Mouse (Mus musculus): Measurements from ENCODE around the gene Casz1.

Gene Casz1

GRCm38 (mm10) chr4:148842302-148842701 lies 38.1 kb downstream of the Casz1 start:
- DNase-seq (ENCODE audit: low read depth in 2 of 2, low spot score in 2 of 2) = no peak

DNA sequence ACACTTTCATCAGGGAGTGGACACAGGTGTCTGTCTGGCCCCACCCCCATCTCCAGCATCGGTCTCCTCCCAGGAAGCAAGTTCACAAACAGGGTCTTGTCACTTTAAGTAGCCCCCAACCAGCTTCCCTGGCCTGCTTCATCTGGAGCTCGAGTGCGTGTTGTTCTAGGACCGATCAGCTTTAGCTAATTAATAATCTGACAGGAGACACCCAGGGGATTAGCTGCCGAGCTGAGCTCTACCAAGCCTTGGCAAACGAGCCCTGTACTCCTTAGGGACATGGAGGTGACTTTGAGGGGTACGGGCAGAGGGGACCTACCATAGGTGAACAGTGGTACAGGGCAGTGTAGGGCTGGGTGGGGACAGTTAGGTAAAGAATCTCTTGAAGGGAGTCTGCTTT lies 40.7 kb downstream of the Casz1 start:
- DNase-seq (ENCODE audit: low read depth in 2 of 2, low spot score in 2 of 2) = no peak

GRCm38 (mm10) chr4:148846203-148846602 lies 42.0 kb downstream of the Casz1 start:
- no peak for DNase-seq (ENCODE audit: low read depth in 2 of 2, low spot score in 2 of 2)

- DNase-seq (ENCODE audit: low read depth in 2 of 2, low spot score in 2 of 2) = no peak
Measured at GRCm38 (mm10) chr4:148846724-148847123, 42.5 kb downstream of the Casz1 start.

DNA sequence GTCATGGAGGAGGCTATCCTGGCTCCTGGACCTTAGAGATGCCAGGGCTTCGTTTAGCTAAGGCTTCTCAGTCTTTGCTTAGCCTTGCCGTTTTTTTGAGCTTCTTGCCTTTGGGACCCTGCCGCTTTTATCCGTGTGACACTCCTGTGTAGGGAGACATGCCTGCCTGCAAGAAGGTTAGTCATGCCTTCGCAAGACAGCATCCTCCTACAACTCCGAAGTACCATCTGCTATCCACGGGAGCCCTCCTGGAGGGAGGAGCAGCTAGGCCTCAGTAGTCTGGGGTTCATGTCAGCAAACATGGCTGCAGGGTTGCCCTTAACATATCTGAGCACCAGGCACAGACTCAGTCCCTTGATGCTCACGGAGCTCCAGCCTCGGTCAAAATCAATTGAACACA lies 43.4 kb downstream of the Casz1 start:
- no peak for DNase-seq (ENCODE audit: low read depth in 2 of 2, low spot score in 2 of 2)

DNA sequence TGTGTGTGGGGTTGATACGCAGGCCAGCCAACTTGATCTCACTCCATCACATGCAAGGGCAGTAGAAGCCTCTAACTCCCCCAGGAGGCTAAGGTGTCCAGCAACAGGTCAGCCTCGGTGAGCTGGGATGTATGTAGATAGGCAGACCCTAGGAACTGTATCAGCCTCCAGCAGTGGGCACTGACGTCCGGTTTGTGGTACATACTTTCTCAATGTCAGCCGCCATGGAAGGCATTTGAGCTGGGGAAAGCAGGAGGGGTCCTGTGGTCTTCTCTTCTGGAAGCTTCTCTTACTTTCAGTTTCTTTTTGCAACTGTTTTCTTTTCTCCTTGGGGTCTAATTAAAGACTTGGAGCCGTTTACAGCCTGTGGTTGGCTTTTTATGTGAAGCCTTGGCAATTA lies 45.2 kb downstream of the Casz1 start:
- DNase-seq (ENCODE audit: low read depth in 2 of 2, low spot score in 2 of 2) = no peak

GRCm38 (mm10) chr4:148853057-148853456 lies 48.8 kb downstream of the Casz1 start:
- DNase-seq (ENCODE audit: low read depth in 2 of 2, low spot score in 2 of 2) = no peak

DNA sequence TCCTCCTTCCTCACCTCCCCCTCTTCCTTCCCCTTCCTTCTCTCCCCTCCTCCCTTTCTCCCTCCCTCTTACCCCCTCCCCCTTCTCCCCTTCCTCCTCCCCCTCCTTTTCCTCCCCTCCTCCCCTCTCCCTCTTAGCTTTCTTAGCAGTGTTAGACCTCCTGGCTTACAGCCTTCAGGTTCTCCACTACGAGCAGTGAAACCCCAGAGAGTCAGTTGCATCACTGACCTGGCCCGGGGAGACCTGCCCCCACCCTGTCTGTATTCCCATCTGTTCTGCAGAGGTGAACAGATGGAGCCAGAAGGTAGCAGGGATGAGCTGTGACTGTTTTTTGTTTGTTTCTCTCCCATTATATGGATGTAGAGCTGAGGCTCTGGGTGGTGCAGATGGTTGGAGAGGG lies 49.9 kb downstream of the Casz1 start:
- no peak for DNase-seq (ENCODE audit: low read depth in 2 of 2, low spot score in 2 of 2)

DNA sequence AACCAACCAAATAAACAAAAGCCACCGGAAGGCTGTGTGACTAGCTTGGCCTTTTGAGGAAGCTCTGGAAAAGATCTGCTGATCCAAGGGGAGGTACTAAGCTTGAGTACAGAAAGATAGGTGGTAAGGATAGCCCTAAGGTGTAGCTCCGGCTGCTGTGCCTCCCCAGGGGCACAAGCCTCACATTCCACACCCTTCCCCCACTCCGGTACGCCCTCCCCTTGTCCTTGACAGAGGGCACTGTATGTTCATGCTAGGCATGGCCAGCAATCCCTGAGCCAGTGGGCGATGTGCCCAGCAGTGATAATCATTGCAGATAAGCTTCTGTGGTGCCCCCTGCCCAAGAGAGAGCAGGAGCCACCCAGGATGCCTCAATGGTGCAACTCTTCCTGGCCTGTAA lies 51.3 kb downstream of the Casz1 start:
- no peak for DNase-seq (ENCODE audit: low read depth in 2 of 2, low spot score in 2 of 2)

GRCm38 (mm10) chr4:148856216-148856615 lies 52.0 kb downstream of the Casz1 start:
- no peak for DNase-seq (ENCODE audit: low read depth in 2 of 2, low spot score in 2 of 2)

- DNase-seq (ENCODE audit: low read depth in 2 of 2, low spot score in 2 of 2) = no peak
Measured at GRCm38 (mm10) chr4:148857398-148858084, 53.3 kb downstream of the Casz1 start.

DNA sequence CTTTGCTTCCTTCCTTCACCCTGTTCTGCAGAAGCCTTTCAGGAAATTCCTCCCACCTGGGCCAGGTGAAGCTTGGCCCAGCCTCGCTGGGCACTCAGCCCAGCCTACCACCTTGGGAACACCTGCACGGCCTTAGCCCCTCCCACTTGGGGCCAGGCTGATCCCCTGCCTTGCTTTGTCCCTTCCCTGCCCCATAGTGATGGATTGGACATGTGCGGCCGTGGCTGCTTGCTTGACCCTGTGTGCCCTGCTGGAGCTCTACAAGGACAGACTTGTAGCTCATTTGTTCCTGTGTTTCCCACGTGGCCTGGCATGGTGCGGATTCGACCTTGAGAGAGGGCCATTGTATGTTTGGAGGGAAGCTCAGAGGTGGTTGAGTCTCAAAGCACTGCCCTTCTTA lies 54.0 kb downstream of the Casz1 start:
- DNase-seq (ENCODE audit: low read depth in 2 of 2, low spot score in 2 of 2) = no peak

DNA sequence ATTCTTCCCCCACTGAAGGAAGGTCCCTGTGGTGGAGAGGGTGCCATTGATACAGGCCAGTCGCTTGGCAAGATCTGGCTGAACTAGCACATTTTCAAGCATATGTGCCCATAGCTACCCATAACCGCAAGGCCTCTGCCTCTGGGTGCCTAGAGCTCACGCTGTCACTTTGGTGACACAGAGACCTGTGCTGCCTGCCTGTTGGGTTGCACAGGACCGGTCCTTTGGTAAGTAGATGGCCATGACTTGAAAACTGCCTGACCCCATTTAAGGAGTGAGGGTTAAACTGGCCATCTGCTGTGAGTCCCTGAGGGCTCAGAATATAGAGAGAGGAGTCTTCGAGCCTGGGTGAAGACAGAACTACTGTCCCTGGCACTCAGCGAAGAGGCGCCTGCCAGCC lies 55.2 kb downstream of the Casz1 start:
- no peak for DNase-seq (ENCODE audit: low read depth in 2 of 2, low spot score in 2 of 2)

DNA sequence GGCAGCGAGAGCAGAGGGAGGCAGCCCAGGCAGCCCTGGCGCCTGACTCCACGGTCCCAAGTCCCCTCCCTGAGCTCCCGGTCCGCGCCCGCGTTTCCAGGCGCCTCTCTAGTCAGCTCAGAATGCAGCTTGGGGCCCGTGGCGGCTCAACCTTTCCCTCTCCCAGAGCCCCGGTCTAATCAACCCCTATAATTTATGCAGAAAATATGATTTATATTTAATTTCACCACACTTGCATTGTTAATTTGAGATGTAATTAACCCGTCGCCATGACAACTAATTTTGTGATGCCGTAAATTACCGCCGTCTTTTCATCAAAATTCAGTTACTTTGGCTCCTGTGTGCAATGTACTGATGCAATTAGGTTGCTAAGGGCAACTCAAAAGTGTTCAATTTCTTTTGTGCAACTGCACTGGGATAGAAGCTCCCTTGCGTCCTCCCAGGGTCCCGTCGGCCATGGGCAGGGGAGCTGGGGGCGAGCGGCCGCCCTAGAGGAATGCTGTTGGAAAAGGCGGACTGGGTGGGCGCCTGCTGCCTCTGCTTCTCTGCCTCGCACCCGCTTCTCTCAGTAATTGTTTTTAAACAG lies 55.8 kb downstream of the Casz1 start:
- no peak for DNase-seq (ENCODE audit: low read depth in 2 of 2, low spot score in 2 of 2)

DNA sequence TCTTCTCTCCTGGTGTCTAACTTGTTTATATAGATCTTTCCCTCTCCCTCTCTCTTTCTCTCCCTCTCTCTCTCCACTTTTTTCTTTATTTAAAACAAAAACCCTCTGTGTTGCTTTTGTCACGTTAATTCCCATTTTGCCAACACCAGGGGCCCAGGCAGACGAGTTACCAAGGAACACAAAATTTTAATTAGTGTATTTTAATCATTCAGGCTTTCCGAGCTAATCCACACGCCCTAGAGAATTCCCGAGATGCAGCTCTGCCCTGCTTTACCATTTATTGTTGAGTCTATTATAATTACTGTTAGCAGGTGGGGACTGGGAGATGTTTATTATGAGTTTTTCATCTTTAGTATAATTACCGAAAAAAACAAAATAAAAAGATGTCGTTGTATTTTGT lies 56.4 kb downstream of the Casz1 start:
- DNase-seq (ENCODE audit: low read depth in 2 of 2, low spot score in 2 of 2) = no peak

GRCm38 (mm10) chr4:148866812-148867470 lies 62.7 kb downstream of the Casz1 start:
- DNase-seq (ENCODE audit: low read depth in 2 of 2, low spot score in 2 of 2) = no peak

DNA sequence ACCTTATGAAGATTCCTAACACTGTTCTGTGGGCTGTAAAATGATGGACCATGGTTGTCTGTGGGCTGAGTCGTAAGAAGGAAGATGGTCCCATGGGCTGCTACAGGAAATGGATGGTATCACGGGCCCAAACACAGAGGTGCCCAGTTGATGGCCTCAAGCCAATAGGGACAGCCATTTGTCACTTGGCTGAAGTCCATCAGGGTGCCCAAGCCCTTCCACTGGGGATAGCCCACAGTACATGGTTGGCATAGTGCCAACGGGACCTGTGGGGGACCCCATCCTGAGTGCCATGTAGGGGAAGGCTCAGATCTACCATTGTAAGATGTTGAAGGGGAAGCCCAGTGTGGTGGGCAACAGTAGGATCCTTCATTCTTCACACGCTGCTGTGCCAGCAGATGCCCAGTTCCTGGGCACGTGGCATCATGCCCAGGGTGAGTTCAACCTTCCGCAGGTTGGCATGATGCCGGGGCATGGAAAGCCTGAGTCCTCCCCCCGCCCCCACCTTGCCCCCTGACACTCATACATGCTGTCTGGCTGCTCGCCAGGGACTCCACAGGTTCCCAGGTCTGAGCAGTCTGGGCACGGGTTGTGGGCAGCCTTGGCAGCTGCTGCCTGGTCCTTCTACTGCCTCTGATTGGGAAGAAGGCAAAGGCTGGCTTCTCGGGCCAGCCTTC lies 63.6 kb downstream of the Casz1 start:
- no peak for DNase-seq (ENCODE audit: low read depth in 2 of 2, low spot score in 2 of 2)

DNA sequence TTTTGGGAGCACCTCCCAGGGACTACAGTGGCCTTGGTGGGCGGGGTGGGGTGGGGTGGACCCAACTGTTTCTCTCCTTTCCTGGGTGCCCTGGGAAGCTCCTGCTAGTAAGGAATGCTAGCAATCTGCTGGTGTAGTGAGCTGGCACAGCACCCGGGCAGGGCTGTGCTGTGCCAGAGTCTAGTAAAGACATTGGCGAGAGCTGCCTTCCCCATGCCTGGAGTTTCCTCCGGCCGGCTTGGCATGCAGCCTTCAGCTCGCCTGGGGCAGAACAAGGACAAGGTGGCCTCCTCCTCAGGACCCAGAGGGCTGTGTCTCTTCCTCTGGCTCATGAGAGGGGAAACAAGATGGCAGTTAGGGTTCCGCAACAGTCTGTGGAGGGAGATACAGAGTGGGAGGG lies 65.3 kb downstream of the Casz1 start:
- DNase-seq (ENCODE audit: low read depth in 2 of 2, low spot score in 2 of 2) = no peak

DNA sequence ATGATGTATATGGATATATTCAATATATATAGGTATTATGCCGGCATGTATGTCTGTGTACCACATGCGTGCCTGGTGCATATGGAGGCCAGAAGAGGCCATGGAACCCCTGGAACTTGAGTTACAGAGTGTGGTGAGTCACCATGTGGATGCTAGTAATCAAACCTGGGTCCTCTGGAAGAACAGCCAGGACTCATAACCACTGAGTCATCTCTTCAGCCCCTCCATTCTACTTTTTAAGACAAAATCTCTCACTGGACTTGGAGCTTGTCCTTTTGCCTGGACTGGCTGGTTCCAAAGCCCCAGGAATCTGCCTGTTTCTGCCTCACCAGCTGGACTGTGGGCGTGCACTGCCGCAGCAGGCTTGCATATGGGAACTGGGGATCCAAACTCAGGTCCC lies 66.3 kb downstream of the Casz1 start:
- no peak for DNase-seq (ENCODE audit: low read depth in 2 of 2, low spot score in 2 of 2)

DNA sequence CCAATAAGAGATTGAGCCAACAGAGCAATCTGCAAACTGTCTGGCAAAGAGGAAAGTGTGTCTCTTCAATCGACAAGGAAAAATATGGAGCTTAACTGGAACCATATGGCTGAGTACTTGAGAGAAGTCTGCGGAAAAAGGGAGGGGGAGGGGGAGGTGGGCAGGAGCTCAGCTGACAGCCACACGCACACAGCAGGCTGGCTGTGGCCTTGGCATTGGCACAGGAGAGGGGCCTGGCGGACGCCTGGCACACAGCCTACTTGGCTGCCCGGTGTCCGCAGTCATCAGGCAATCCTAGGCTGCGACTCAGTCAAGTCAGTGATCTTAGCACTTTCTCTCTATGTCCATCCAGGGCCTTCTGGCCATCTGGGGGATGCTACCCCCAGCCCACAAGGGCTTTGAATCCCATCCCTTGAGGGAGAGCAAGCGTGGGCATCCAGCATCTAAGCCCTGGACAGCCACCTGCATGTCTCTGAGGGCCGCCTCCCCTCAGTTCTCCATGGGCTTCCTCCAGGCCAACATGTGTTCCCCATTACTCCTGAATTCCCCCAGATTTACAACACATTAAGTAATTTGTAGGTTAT lies 67.6 kb downstream of the Casz1 start:
- no peak for DNase-seq (ENCODE audit: low read depth in 2 of 2, low spot score in 2 of 2)

DNA sequence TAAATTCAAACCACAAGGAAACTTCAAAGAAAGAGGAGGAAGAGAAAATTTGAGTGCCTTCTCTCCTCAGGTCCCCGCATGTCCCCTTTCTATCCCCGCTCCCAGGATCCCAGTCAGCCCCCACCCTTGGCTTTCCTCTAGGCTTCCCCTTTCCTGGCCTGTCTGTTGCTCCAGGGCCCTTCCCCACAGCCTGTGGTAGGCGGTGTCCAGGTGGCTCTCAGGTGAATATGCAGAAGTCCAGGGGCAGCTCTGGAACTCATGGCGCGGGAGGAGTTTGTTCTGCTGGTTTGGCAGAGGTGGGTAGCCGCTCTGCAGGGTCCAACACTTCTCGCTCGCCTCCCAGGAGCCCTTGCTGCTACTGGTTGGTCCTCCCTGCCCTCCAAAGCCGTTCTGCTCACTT lies 68.1 kb downstream of the Casz1 start:
- no peak for DNase-seq (ENCODE audit: low read depth in 2 of 2, low spot score in 2 of 2)

GRCm38 (mm10) chr4:148872783-148873182 lies 68.6 kb downstream of the Casz1 start:
- no peak for DNase-seq (ENCODE audit: low read depth in 2 of 2, low spot score in 2 of 2)

Data from CD8-positive naive resting alpha-beta T cell, adult 2 months (primary cell).